In the genomic region with DNA sequence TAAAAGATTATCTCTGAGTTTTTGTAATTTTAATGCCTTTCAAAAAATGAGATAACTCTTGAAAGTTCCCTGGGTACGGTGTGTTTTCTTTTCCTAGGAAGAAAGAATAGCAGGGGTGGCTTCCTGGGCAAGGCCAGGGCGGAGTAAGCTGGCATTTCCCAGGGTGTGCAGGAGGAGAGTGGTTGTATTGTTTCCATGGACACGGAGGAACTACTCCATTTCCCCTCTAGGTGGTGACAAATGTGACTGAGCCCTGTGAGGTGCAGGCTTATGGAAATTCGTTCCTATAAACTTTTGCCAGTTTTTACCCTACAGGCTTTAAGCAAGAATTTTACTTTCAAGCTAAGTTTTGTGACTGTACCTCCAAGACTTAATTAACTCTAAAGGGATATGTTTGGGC, we compare ENCODE assay signal across 8 mouse cellular contexts. TPM values are rescaled to one million over a fixed set of nuclear protein-coding genes. Genes with fewer than 3 reads are reported as not detected.
DNase-seq lines count a peak whose midpoint lies in the region; ATAC-seq lines count a peak whose summit lies in the region.

No protein-coding gene starts in this region.

- 24% methylated on average over 4 of the region's 4 CpGs for WGBS in midbrain, embryonic 11.5 days
- 29% methylated on average over 4 of the region's 4 CpGs for WGBS in midbrain, embryonic 10.5 days
- WGBS in heart, embryonic 14.5 days, result 11% methylated on average over 4 of the region's 4 CpGs
- WGBS in kidney, embryonic 16.5 days, result 21% methylated on average over 4 of the region's 4 CpGs
- WGBS in lung, embryonic 15.5 days, result 19% methylated on average over 4 of the region's 4 CpGs
- WGBS in stomach, embryonic 14.5 days, result 23% methylated on average over 4 of the region's 4 CpGs

- H3K27ac ChIP-seq in midbrain, embryonic 11.5 days (ENCODE audit: low read depth, low read length), result no peak overlapping the region
- no peak overlapping the region for H3K27ac ChIP-seq in midbrain, embryonic 10.5 days (replicated peaks)
- H3K27ac ChIP-seq in heart, embryonic 14.5 days (replicated peaks in 1 of 2; ENCODE audit: control insufficient read depth in 1 of 2, insufficient read depth in 1 of 2, low read depth in 2 of 2, low read length in 2 of 2), result no peak overlapping the region
- no peak overlapping the region for H3K27ac ChIP-seq in kidney, embryonic 16.5 days (ENCODE audit: low read length)
- no peak overlapping the region for H3K27ac ChIP-seq in lung, embryonic 15.5 days
- no peak overlapping the region for H3K27ac ChIP-seq in stomach, embryonic 14.5 days (ENCODE audit: low read length)

- DNase-seq in midbrain, embryonic 11.5 days (ENCODE audit: low spot score, missing footprints), result peak; percentile 89
- no peak for DNase-seq in midbrain, embryonic 10.5 days (ENCODE audit: low spot score)
- DNase-seq in embryo, embryonic 10.5 days (ENCODE audit: low spot score), result peak; percentile 75
- no peak for DNase-seq in cerebellum, adult 9-10 months

- H3K9ac ChIP-seq in midbrain, embryonic 11.5 days (ENCODE audit: low read length), result no peak overlapping the region
- peak overlapping the region; percentile 79 for H3K9ac ChIP-seq in heart, embryonic 14.5 days (ENCODE audit: low read length)
- H3K9ac ChIP-seq in kidney, embryonic 16.5 days (replicated peaks; ENCODE audit: low read length), result no peak overlapping the region
- no peak overlapping the region for H3K9ac ChIP-seq in lung, embryonic 15.5 days
- H3K9ac ChIP-seq in stomach, embryonic 14.5 days (replicated peaks; ENCODE audit: low read depth, low read length), result no peak overlapping the region

- no peaks in the 10 kb centered on the region for H3K27me3 ChIP-seq in midbrain, embryonic 11.5 days (ENCODE audit: control insufficient read depth, insufficient read depth, low read length)
- no peaks in the 10 kb centered on the region for H3K27me3 ChIP-seq in midbrain, embryonic 10.5 days (ENCODE audit: low read depth, poor library complexity, severe bottlenecking)
- no peaks in the 10 kb centered on the region for H3K27me3 ChIP-seq in heart, embryonic 14.5 days (ENCODE audit: control insufficient read depth, insufficient read depth, low read length)
- H3K27me3 ChIP-seq in kidney, embryonic 16.5 days (ENCODE audit: insufficient read depth, low read length), result no peaks in the 10 kb centered on the region
- peaks cover 5% of the 10 kb centered on the region; the same call in 1 of the 2 replicates for H3K27me3 ChIP-seq in lung, embryonic 15.5 days
- no peaks in the 10 kb centered on the region for H3K27me3 ChIP-seq in stomach, embryonic 14.5 days (ENCODE audit: control insufficient read depth, insufficient read depth, low read length)

- no peaks in the 10 kb centered on the region for H3K36me3 ChIP-seq in midbrain, embryonic 11.5 days (ENCODE audit: control insufficient read depth, insufficient read depth, low read length)
- no peaks in the 10 kb centered on the region for H3K36me3 ChIP-seq in midbrain, embryonic 10.5 days
- no peaks in the 10 kb centered on the region for H3K36me3 ChIP-seq in heart, embryonic 14.5 days (ENCODE audit: control insufficient read depth, insufficient read depth, low read length)
- no peaks in the 10 kb centered on the region for H3K36me3 ChIP-seq in kidney, embryonic 16.5 days (ENCODE audit: insufficient read depth, low read length)
- no peaks in the 10 kb centered on the region for H3K36me3 ChIP-seq in lung, embryonic 15.5 days
- H3K36me3 ChIP-seq in stomach, embryonic 14.5 days (ENCODE audit: control insufficient read depth, insufficient read depth, low read length), result no peaks in the 10 kb centered on the region

- H3K4me3 ChIP-seq in midbrain, embryonic 11.5 days (ENCODE audit: low read depth, low read length), result no peak overlapping the region
- no peak overlapping the region for H3K4me3 ChIP-seq in midbrain, embryonic 10.5 days
- peak overlapping the region in 1 of 2 experiments; percentile 52; a peak in 2 of 4 replicates for H3K4me3 ChIP-seq in heart, embryonic 14.5 days (ENCODE audit: control insufficient read depth in 1 of 2, insufficient read depth in 1 of 2, low read depth in 1 of 2, low read length in 2 of 2)
- no peak overlapping the region for H3K4me3 ChIP-seq in kidney, embryonic 16.5 days (ENCODE audit: low read length)
- H3K4me3 ChIP-seq in lung, embryonic 15.5 days, result no peak overlapping the region
- H3K4me3 ChIP-seq in stomach, embryonic 14.5 days (ENCODE audit: low read depth, low read length), result no peak overlapping the region

- peak; percentile 83 for ATAC-seq in midbrain, embryonic 11.5 days (ENCODE audit: low FRiP score)
- ATAC-seq in heart, embryonic 14.5 days (ENCODE audit: insufficient number of reproducible peaks, insufficient read depth, low FRiP score, low read depth), result peak; percentile 75
- ATAC-seq in kidney, embryonic 16.5 days (ENCODE audit: low FRiP score, low TSS enrichment), result peak; percentile 91; the same call in 1 of the 2 replicates
- ATAC-seq in lung, embryonic 15.5 days (ENCODE audit: borderline replicate concordance, extremely low read depth, low FRiP score, low TSS enrichment), result peak; percentile 59; the same call in 1 of the 2 replicates
- ATAC-seq in stomach, embryonic 14.5 days (ENCODE audit: insufficient number of reproducible peaks, insufficient read depth, low FRiP score, low read depth), result peak; percentile 80; the same call in 1 of the 2 replicates

- no peak overlapping the region for H3K4me2 ChIP-seq in midbrain, embryonic 11.5 days
- peak overlapping the region; percentile 78 for H3K4me2 ChIP-seq in heart, embryonic 14.5 days (ENCODE audit: low read length)
- no peak overlapping the region for H3K4me2 ChIP-seq in kidney, embryonic 16.5 days (replicated peaks; ENCODE audit: low read depth, low read length)
- no peak overlapping the region; the same call in 1 of the 2 replicates for H3K4me2 ChIP-seq in lung, embryonic 15.5 days
- no peak overlapping the region for H3K4me2 ChIP-seq in stomach, embryonic 14.5 days (replicated peaks; ENCODE audit: low read depth, low read length)

- H3K9me3 ChIP-seq in midbrain, embryonic 11.5 days (ENCODE audit: control insufficient read depth, low read length), result no peaks in the 10 kb centered on the region
- H3K9me3 ChIP-seq in midbrain, embryonic 10.5 days (replicated peaks), result no peaks in the 10 kb centered on the region
- H3K9me3 ChIP-seq in heart, embryonic 14.5 days (ENCODE audit: control insufficient read depth, low read length), result no peaks in the 10 kb centered on the region
- no peaks in the 10 kb centered on the region for H3K9me3 ChIP-seq in kidney, embryonic 16.5 days (ENCODE audit: low read length)
- no peaks in the 10 kb centered on the region for H3K9me3 ChIP-seq in lung, embryonic 15.5 days
- H3K9me3 ChIP-seq in stomach, embryonic 14.5 days (ENCODE audit: control insufficient read depth, low read depth, low read length), result no peaks in the 10 kb centered on the region

- H3K4me1 ChIP-seq in midbrain, embryonic 11.5 days (ENCODE audit: control insufficient read depth, insufficient read depth, low read length), result peaks cover 4% of the 10 kb centered on the region; the same call in 1 of the 2 replicates
- peaks cover 24% of the 10 kb centered on the region for H3K4me1 ChIP-seq in midbrain, embryonic 10.5 days
- H3K4me1 ChIP-seq in heart, embryonic 14.5 days (ENCODE audit: control insufficient read depth in 2 of 2, insufficient read depth in 2 of 2, low read length in 2 of 2), result peaks cover 6 to 9% of the 10 kb centered on the region in 2 experiments; a peak in 2 of 4 replicates
- peaks cover 9% of the 10 kb centered on the region; the same call in 1 of the 2 replicates for H3K4me1 ChIP-seq in kidney, embryonic 16.5 days (ENCODE audit: insufficient read depth, low read length)
- H3K4me1 ChIP-seq in lung, embryonic 15.5 days, result peaks cover 12% of the 10 kb centered on the region; the same call in 1 of the 2 replicates
- H3K4me1 ChIP-seq in stomach, embryonic 14.5 days (ENCODE audit: control insufficient read depth, insufficient read depth, low read length), result 0 out of 2 replicates have a peak, but pooled peaks cover 6% of the 10 kb centered on the region

RNA-seq across cellular contexts. Expression of gene 4930455H04Rik, which starts 1.8 kb away (rescaled TPM):
- not detected in 2 replicates for polyA plus RNA-seq in midbrain, embryonic 11.5 days (2014; fragmentation: Nextera tagmentation; extraction: Ambion mirVana)
- polyA plus RNA-seq in midbrain, embryonic 10.5 days (2016; fragmentation: Nextera tagmentation; extraction: Ambion mirVana), result not detected in 2 replicates
- polyA plus RNA-seq in heart, embryonic 14.5 days (2014; fragmentation: Nextera tagmentation; extraction: Ambion mirVana), result not detected in 2 replicates
- not detected in 2 replicates for polyA plus RNA-seq in kidney, embryonic 16.5 days (2015; fragmentation: Nextera tagmentation; extraction: Ambion mirVana)
- polyA plus RNA-seq in lung, embryonic 15.5 days (2015; fragmentation: Nextera tagmentation; extraction: Ambion mirVana), result not detected in 2 replicates
- polyA plus RNA-seq in stomach, embryonic 14.5 days (2014; fragmentation: Nextera tagmentation; extraction: Ambion mirVana), result not detected in 2 replicates

RNA-seq across cellular contexts. Expression of gene Palmd, which starts 2.6 kb away (rescaled TPM):
- 5.1 and 5.3 TPM in 2 replicates for polyA plus RNA-seq in midbrain, embryonic 11.5 days (2014; fragmentation: Nextera tagmentation; extraction: Ambion mirVana)
- polyA plus RNA-seq in midbrain, embryonic 10.5 days (2016; fragmentation: Nextera tagmentation; extraction: Ambion mirVana), result 1.2 and 3.0 TPM in 2 replicates
- polyA plus RNA-seq in heart, embryonic 14.5 days (2014; fragmentation: Nextera tagmentation; extraction: Ambion mirVana), result 17.7 and 18.6 TPM in 2 replicates
- 2.5 and 2.8 TPM in 2 replicates for polyA plus RNA-seq in kidney, embryonic 16.5 days (2015; fragmentation: Nextera tagmentation; extraction: Ambion mirVana)
- 7.8 and 9.0 TPM in 2 replicates for polyA plus RNA-seq in lung, embryonic 15.5 days (2015; fragmentation: Nextera tagmentation; extraction: Ambion mirVana)
- 5.7 and 6.1 TPM in 2 replicates for polyA plus RNA-seq in stomach, embryonic 14.5 days (2014; fragmentation: Nextera tagmentation; extraction: Ambion mirVana)

Comparison
In these comparisons a context has a peak if more than half of its experiments do, and no peak if none do; other contexts are left out.
1. DNase-seq: peak in midbrain, embryonic 11.5 days (single experiment) and embryo, embryonic 10.5 days (single experiment); none in midbrain, embryonic 10.5 days (single experiment) and cerebellum, adult 9-10 months (single experiment).
2. Peak in every context shown above with its lines, with median percentiles within 50 percentile points of each other: ATAC-seq.